Mouse (Mus musculus): ENCODE data around the gene Tpgs1. TPM values are rescaled to one million over a fixed set of nuclear protein-coding genes. Genes with fewer than 3 reads are reported as not detected.

Tpgs1 gene
- polyA plus RNA-seq, 1 experiment from 2014 or later, result 68.3 TPM

DNA sequence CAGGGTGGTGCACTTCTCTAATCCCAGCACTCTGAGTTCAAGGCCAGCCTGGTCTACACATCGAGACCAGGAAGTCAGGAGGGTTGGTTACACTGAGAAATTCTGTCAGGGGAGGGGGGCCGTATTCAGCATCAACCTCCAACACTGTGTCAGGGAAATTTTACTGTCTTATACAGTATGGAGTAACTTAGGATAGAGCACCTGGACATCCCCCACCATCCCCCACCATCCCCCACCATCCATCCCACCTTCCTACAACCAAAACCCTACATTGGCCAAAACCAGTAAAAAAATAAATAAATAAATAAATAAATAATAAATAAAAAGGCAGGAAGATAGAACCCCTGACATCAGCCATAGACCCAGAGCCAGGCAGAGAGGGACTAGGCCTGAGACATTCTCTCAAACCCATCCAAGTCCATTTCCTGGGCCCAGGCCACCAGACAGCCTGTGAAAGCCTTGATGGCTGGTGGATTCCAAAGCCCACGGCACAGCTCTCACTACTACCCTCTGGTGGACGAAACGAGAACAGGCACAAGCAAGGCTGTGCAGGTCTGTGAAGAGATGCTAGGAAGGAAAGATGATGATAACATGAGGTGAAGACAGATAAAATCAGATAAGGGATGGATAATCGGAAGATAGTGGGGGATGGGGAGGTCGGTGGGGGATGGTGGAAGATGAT lies 20.0 kb upstream of the Tpgs1 start:
- peak; percentile 72 for DNase-seq (ENCODE audit: low spot score)
- Histone ChIP-seq H3K27me3 (ENCODE audit: low read depth, poor library complexity, severe bottlenecking) (0 out of 2 replicates have a peak, but pooled peaks cover 6% of the 10 kb centered on the region), H3K9me3 (replicated peaks) (no peaks in the 10 kb centered on the region), H3K36me3 (no peaks in the 10 kb centered on the region), H3K4me1 (peaks cover 5% of the 10 kb centered on the region), H3K4me3 (no peak overlapping the region), H3K27ac (replicated peaks) (no peak overlapping the region)
- 33% methylated on average over 7 of the region's 7 CpGs for WGBS

DNA sequence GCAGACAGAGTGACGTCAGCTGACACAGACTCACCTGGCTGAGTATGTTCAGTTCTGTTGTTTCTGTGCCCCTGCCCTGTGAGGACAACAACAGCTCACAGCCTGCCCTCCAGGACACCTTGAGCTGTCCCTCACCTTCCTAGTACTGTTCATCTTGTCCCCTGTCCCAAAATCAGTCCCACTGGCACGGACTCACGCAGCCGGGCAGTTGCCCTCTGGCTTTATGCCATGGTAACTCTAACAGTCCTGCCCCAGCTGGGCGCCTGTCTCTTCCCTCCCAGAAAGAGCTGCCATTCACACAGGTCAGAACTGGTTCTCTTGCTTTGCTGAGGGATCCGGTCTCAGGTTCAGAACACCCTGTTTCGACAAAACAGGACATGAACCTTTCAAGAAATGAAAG lies 16.4 kb upstream of the Tpgs1 start:
- WGBS, result 88% methylated on average over 7 of the region's 7 CpGs
- H3K36me3 ChIP-seq, result no peaks in the 10 kb centered on the region
- no peak overlapping the region for H3K27ac ChIP-seq (replicated peaks)
- no peak overlapping the region for H3K4me3 ChIP-seq
- DNase-seq (ENCODE audit: low spot score), result no peak
- H3K27me3 ChIP-seq (ENCODE audit: low read depth, poor library complexity, severe bottlenecking), result 0 out of 2 replicates have a peak, but pooled peaks cover 6% of the 10 kb centered on the region
- no peaks in the 10 kb centered on the region for H3K9me3 ChIP-seq (replicated peaks)
- H3K4me1 ChIP-seq, result peaks cover 19% of the 10 kb centered on the region

DNA sequence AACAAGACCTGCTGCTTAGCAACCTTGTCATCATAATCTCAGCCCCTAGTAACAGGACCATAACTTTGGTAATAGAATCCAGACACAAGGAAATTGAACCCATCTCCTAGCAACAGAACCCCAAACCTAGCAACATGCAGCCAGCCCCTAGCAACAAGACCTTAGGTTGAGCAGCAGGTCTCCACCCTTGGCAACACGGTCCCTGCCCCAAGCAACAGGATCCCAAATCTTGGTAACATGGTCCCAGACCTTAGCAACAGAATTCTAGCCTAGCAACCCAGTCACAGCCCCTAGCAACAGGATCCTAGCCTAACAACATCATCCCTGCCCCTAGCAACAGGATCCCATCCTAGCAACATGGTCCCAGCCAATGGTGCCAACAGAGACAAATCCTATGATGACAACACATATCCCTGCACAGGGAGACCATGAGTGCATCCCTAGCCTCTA lies 14.2 kb upstream of the Tpgs1 start:
- H3K4me1 ChIP-seq, result peaks cover 19% of the 10 kb centered on the region
- peak; percentile 78 for DNase-seq (ENCODE audit: low spot score)
- 0 out of 2 replicates have a peak, but pooled peaks cover 6% of the 10 kb centered on the region for H3K27me3 ChIP-seq (ENCODE audit: low read depth, poor library complexity, severe bottlenecking)
- H3K4me3 ChIP-seq, result no peak overlapping the region
- no peak overlapping the region for H3K27ac ChIP-seq (replicated peaks)
- WGBS, result 11% methylated on average over 1 of the region's 1 CpGs
- H3K9me3 ChIP-seq (replicated peaks), result no peaks in the 10 kb centered on the region
- H3K36me3 ChIP-seq, result no peaks in the 10 kb centered on the region

DNA sequence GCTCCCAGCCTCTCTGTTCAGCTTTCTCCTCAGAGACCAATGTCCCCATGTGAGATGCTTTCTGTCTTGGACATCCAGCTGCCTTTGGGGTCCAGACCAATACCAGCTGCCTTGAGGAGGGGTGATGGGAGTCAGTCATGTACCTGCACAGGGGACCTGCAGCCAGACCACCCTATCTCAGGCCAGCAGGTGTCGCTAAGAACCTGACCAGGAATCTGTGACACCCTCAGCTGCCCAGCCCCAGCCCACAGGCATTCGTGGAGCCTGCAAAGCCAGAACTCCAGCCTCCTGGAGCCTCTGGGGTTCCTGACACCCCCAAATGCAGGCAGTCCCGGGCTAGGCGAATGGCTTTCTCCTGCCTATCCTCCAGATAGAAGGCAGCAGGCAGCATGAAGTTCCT lies 10.3 kb upstream of the Tpgs1 start:
- H3K9me3 ChIP-seq (replicated peaks), result no peaks in the 10 kb centered on the region
- no peak for DNase-seq (ENCODE audit: low spot score)

DNA sequence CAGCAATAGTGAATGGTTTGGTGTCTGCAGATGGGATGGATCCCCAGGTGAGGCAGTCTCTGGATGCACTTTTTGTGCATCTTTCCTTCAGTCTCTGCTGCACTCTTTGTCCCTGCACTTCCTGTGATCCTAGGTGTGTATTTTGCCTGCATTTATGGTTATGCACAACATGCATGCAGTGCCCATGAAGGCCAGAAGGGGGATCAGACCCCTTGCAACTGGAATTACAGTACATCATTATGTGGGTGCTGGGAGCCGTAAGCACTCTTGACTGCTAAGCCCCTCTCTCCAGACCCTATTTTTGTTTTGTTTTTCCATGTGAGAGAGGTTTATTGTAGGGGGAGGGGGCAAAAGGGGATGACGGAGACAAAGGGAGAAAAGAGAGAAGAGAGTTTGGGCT lies 8.9 kb upstream of the Tpgs1 start:
- 81% methylated on average over 2 of the region's 2 CpGs for WGBS
- Histone ChIP-seq H3K27me3 (ENCODE audit: low read depth, poor library complexity, severe bottlenecking) (0 out of 2 replicates have a peak, but pooled peaks cover 1% of the 10 kb centered on the region), H3K9me3 (replicated peaks) (no peaks in the 10 kb centered on the region), H3K4me3 (no peak overlapping the region), H3K4me1 (peaks cover 23% of the 10 kb centered on the region), H3K27ac (replicated peaks) (no peak overlapping the region), H3K36me3 (no peaks in the 10 kb centered on the region)
- no peak for DNase-seq (ENCODE audit: low spot score)

More for the DNA sequence above, 10.3 kb upstream of the Tpgs1 start:
- WGBS, result 21% methylated on average over 4 of the region's 4 CpGs
- Histone ChIP-seq H3K36me3 (no peaks in the 10 kb centered on the region), H3K27me3 (ENCODE audit: low read depth, poor library complexity, severe bottlenecking) (no peaks in the 10 kb centered on the region), H3K27ac (replicated peaks) (no peak overlapping the region), H3K4me3 (no peak overlapping the region), H3K4me1 (peaks cover 30% of the 10 kb centered on the region)

DNA sequence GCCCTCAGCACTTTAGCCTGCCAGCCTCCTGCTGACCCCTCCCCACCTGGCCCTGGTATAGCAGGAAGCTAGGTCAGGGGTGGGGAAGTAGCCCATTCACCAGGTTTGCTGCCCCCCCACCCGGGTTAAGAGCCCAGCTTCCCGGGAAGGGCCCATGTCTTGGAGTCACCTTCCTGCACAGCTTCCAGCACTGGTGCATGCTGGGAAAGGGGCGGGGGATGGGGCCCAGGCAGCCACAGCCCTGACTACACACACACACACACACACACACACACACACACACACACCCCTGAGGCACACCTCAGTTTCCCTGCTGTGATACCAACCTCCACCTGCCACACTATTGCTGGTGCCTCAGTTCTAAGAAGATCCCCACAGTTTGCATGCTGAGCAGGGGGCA lies 7.3 kb upstream of the Tpgs1 start:
- Histone ChIP-seq H3K9me3 (replicated peaks) (no peaks in the 10 kb centered on the region), H3K27me3 (ENCODE audit: low read depth, poor library complexity, severe bottlenecking) (0 out of 2 replicates have a peak, but pooled peaks cover 5% of the 10 kb centered on the region), H3K27ac (replicated peaks) (no peak overlapping the region; the same call in 1 of the 2 replicates), H3K36me3 (no peaks in the 10 kb centered on the region), H3K4me1 (peaks cover 19% of the 10 kb centered on the region), H3K4me3 (no peak overlapping the region)
- DNase-seq (ENCODE audit: low spot score), result no peak
- 48% methylated on average over 3 of the region's 3 CpGs for WGBS

DNA sequence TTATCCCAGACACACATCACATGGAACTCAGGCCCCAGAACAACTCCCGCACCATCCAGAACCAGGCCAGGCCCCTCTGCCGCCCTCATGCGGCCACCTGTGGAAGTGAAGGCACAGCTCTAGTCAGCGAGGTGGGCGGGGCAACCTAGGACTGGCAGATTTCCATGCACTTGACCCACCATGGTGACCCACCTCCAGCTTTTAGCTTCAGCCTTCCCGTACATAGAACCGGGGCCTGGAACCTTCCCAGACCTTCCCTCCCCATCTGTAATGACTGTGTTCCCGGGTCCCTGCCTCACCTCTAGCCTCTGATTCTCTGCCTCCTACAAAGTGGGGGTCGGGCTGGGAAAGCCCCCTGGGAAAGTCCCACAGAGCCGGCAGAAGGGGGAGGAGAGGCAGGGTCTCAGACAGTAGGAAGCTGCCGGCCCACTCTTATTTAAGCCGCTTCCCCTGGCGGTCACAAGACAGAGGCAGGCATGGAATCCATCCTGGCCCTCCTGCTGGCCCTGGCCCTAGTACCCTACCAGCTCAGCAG lies 5.0 kb upstream of the Tpgs1 start, which contains the start of gene Madcam1:
Madcam1 (plus strand) TSS at position 429 of the 535 bp plus-strand sequence.
- H3K36me3 ChIP-seq, result no peaks in the 10 kb centered on the region
- peak; percentile 88 for DNase-seq (ENCODE audit: low spot score)
- no peaks in the 10 kb centered on the region for H3K9me3 ChIP-seq (replicated peaks)
- 0 out of 2 replicates have a peak, but pooled peaks cover 5% of the 10 kb centered on the region for H3K27me3 ChIP-seq (ENCODE audit: low read depth, poor library complexity, severe bottlenecking)
- H3K4me1 ChIP-seq, result peaks cover 26% of the 10 kb centered on the region
- no peak within 1 kb of the TSS; the same call in 1 of the 2 replicates for H3K4me3 ChIP-seq
- 10% methylated on average over 13 of the region's 13 CpGs for WGBS
- peak within 1 kb of the TSS; percentile 52; the same call in 1 of the 2 replicates for H3K27ac ChIP-seq (replicated peaks)

DNA sequence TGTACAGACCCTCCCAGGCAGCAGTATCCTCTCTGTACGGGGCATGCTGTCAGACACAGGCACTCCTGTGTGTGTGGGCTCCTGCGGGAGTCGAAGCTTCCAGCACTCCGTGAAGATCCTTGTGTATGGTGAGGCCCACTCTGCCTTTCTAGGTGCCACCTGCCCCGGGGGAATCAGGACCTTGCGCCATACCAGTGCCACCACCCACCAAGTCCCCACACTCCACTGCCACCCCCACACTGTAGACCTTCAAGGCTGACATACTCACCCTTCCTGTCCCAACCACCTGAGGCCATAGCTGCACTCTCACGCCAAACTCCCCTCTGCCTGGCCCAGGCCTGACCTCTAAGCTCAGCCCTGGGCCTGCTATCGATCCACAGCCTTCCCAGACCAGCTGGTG lies 4.1 kb upstream of the Tpgs1 start:
- Histone ChIP-seq H3K36me3 (no peaks in the 10 kb centered on the region), H3K4me1 (peaks cover 28% of the 10 kb centered on the region), H3K27ac (replicated peaks) (peak overlapping the region; percentile 52; the same call in 1 of the 2 replicates), H3K9me3 (replicated peaks) (no peaks in the 10 kb centered on the region), H3K27me3 (ENCODE audit: low read depth, poor library complexity, severe bottlenecking) (0 out of 2 replicates have a peak, but pooled peaks cover 5% of the 10 kb centered on the region), H3K4me3 (no peak overlapping the region)
- DNase-seq (ENCODE audit: low spot score), result no peak
- 86% methylated on average over 8 of the region's 8 CpGs for WGBS

DNA sequence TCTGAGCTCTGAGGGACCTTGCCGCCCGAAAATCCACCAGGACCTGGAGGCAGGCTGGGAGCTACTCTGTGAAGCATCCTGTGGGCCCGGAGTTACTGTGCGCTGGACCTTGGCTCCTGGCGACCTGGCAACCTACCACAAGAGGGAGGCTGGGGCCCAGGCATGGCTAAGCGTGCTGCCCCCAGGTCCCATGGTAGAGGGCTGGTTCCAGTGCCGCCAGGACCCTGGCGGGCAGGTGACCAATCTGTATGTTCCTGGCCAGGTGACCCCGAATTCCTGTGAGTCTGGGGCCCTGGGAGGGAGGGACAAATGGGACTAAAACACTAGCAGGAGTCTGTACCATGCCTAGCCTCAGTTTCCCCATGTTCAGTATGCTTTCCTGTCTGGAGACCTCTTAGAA lies 2.7 kb upstream of the Tpgs1 start:
- peaks cover 40% of the 10 kb centered on the region for H3K4me1 ChIP-seq
- H3K36me3 ChIP-seq, result 0 out of 2 replicates have a peak, but pooled peaks cover 4% of the 10 kb centered on the region
- H3K27me3 ChIP-seq (ENCODE audit: low read depth, poor library complexity, severe bottlenecking), result 0 out of 2 replicates have a peak, but pooled peaks cover 5% of the 10 kb centered on the region
- H3K4me3 ChIP-seq, result no peak overlapping the region
- 69% methylated on average over 9 of the region's 9 CpGs for WGBS
- no peak for DNase-seq (ENCODE audit: low spot score)
- no peaks in the 10 kb centered on the region for H3K9me3 ChIP-seq (replicated peaks)
- no peak overlapping the region for H3K27ac ChIP-seq (replicated peaks)

DNA sequence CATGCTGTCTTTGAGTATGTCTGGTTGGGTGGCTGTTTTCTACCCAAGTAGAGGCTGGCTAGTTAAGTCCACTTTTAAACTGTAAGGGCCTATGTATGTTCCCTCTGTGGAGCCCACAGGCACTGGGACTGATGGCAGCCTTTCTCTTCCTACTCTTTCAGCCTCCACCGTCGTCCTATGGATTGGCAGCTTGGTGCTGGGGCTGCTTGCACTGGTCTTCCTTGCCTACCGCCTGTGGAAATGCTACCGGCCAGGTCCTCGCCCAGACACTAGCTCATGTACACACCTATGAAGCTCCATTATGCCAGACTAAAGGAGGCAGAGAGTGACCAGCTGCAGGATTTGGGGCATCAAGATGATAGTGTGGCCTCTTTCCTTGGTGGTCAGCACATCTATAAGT lies 1.1 kb upstream of the Tpgs1 start:
- Histone ChIP-seq H3K4me3 (peak overlapping the region; percentile 96; the same call in 1 of the 2 replicates), H3K9me3 (replicated peaks) (no peaks in the 10 kb centered on the region), H3K36me3 (peaks cover 17% of the 10 kb centered on the region), H3K27me3 (ENCODE audit: low read depth, poor library complexity, severe bottlenecking) (0 out of 2 replicates have a peak, but pooled peaks cover 5% of the 10 kb centered on the region), H3K27ac (replicated peaks) (peak overlapping the region; percentile 98), H3K4me1 (peaks cover 42% of the 10 kb centered on the region)
- WGBS, result 86% methylated on average over 5 of the region's 5 CpGs
- no peak for DNase-seq (ENCODE audit: low spot score)

DNA sequence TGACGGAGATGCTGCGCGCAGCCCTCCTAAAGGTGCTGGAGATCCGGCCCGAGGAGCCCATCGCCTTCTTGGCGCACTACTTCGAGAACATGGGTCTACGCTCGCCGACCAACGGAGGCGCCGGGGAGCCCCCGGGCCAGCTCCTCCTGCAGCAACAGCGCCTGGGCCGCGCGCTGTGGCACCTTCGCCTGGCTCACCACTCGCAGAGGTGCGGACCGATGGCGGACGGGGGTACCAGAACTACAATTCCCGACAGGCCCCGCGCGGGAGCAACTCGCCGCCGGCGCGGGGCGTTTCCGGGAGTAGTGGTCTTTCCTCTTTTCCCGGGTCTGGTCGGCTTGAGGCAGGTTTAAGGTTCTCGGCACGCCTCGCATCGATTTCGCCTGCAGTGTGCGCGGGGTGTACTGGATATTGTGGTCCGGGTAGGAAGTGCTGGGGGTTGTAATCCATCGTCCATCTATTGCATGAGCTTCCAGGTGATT lies 448 bp downstream of the Tpgs1 start:
- peak; percentile 85 for DNase-seq (ENCODE audit: low spot score)
- Histone ChIP-seq H3K9me3 (replicated peaks) (no peaks in the 10 kb centered on the region), H3K4me1 (peaks cover 30% of the 10 kb centered on the region), H3K36me3 (peaks cover 31% of the 10 kb centered on the region), H3K27me3 (ENCODE audit: low read depth, poor library complexity, severe bottlenecking) (0 out of 2 replicates have a peak, but pooled peaks cover 5% of the 10 kb centered on the region), H3K4me3 (peak overlapping the region; percentile 96), H3K27ac (replicated peaks) (peak overlapping the region; percentile 98)
- WGBS, result 0% methylated on average over 47 of the region's 47 CpGs

DNA sequence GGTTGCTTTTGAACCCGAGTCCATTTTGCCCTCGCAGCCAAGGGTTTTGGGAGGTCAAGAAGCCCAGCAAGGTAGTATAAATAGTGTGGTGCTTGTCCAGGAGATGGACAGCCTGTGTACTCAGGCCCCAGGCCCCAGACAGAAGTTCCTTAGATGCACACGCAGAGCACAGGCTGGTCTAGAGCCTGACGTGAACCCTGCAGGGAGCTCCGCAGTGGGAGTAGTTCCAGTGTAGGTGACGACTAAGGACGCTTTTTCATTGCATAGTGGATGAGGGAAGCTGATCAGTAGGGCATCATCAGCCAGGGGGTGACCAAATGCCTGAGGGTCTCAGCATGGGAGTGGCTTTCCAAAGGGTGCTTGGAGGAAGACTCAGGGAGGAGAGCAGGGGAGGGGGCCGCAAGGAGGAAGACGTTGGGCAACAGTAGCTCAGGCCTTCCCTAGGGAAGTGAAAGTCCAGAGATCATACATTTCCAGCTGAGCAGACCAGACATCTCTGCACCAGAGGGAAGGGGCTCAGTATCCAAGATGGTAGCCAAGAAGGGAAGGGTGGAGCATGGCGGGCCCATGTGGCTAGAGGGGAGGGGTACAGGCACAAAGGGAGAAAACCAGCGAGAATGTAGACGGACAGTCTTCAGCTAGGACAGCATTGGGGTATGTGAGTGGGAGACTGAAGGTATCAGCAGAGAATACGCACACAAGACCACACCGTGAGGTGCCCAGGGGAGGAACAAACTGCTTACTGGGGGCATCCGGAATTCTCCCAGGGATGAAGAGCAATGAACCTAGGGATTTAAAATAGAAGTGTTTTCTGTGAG lies 1.1 kb downstream of the Tpgs1 start:
- WGBS, result 37% methylated on average over 15 of the region's 15 CpGs
- H3K27ac ChIP-seq (replicated peaks), result peak overlapping the region; percentile 98
- peaks cover 35% of the 10 kb centered on the region for H3K36me3 ChIP-seq

More for the DNA sequence above, 1.1 kb downstream of the Tpgs1 start:
- H3K4me1 ChIP-seq, result peaks cover 30% of the 10 kb centered on the region
- H3K4me3 ChIP-seq, result peak overlapping the region; percentile 96
- H3K9me3 ChIP-seq (replicated peaks), result no peaks in the 10 kb centered on the region
- DNase-seq (ENCODE audit: low spot score), result no peak
- H3K27me3 ChIP-seq (ENCODE audit: low read depth, poor library complexity, severe bottlenecking), result peaks cover 4% of the 10 kb centered on the region; the same call in 1 of the 2 replicates
